Mouse (Mus musculus): ENCODE results near the gene Ugt1a6a. TPM values are rescaled to one million over a fixed set of nuclear protein-coding genes. Genes with fewer than 3 reads are reported as not detected.

The Ugt1a6a gene
- polyA plus RNA-seq, 1 experiment from 2014 or later, result 0.16 TPM

GRCm38 (mm10) chr1:88228121-88228520 is 93.5 kb downstream of the Ugt1a6a start:
- H3K27ac ChIP-seq, result no peak overlapping the region
- no peak overlapping the region for H3K4me3 ChIP-seq
- H3K27me3 ChIP-seq (ENCODE audit: low read depth, poor library complexity, severe bottlenecking), result no peaks in the 10 kb centered on the region
- H3K4me1 ChIP-seq, result no peaks in the 10 kb centered on the region
- H3K9me3 ChIP-seq (replicated peaks), result peaks cover 73% of the 10 kb centered on the region
- no peak for DNase-seq (ENCODE audit: low spot score)
- WGBS, result 70% methylated on average over 7 of the region's 7 CpGs
- no peaks in the 10 kb centered on the region for H3K36me3 ChIP-seq

- H3K27me3 ChIP-seq (ENCODE audit: low read depth, poor library complexity, severe bottlenecking), result no peaks in the 10 kb centered on the region
- 87% methylated on average over 3 of the region's 3 CpGs for WGBS
- no peaks in the 10 kb centered on the region for H3K36me3 ChIP-seq
- no peak for DNase-seq (ENCODE audit: low spot score)
- no peak overlapping the region for H3K27ac ChIP-seq
- H3K4me3 ChIP-seq, result no peak overlapping the region
- H3K9me3 ChIP-seq (replicated peaks), result peaks cover 85% of the 10 kb centered on the region
- no peaks in the 10 kb centered on the region for H3K4me1 ChIP-seq
Observed at GRCm38 (mm10) chr1:88229566-88229965, 95.0 kb downstream of the Ugt1a6a start.

GRCm38 (mm10) chr1:88229986-88230385 is 95.4 kb downstream of the Ugt1a6a start:
- Histone ChIP-seq H3K27ac (no peak overlapping the region), H3K36me3 (no peaks in the 10 kb centered on the region), H3K9me3 (replicated peaks) (peaks cover 89% of the 10 kb centered on the region), H3K4me3 (no peak overlapping the region), H3K27me3 (ENCODE audit: low read depth, poor library complexity, severe bottlenecking) (no peaks in the 10 kb centered on the region), H3K4me1 (no peaks in the 10 kb centered on the region)
- DNase-seq (ENCODE audit: low spot score), result no peak
- 89% methylated on average over 5 of the region's 5 CpGs for WGBS

GRCm38 (mm10) chr1:88230421-88230820 is 95.8 kb downstream of the Ugt1a6a start:
- no peak overlapping the region for H3K4me3 ChIP-seq
- H3K36me3 ChIP-seq, result no peaks in the 10 kb centered on the region
- H3K27ac ChIP-seq, result no peak overlapping the region
- WGBS, result 72% methylated on average over 7 of the region's 7 CpGs
- no peaks in the 10 kb centered on the region for H3K27me3 ChIP-seq (ENCODE audit: low read depth, poor library complexity, severe bottlenecking)
- no peaks in the 10 kb centered on the region for H3K4me1 ChIP-seq
- DNase-seq (ENCODE audit: low spot score), result no peak
- peaks cover 91% of the 10 kb centered on the region for H3K9me3 ChIP-seq (replicated peaks)

- Histone ChIP-seq H3K27me3 (ENCODE audit: low read depth, poor library complexity, severe bottlenecking) (no peaks in the 10 kb centered on the region), H3K9me3 (replicated peaks) (peaks cover 91% of the 10 kb centered on the region), H3K27ac (no peak overlapping the region), H3K36me3 (no peaks in the 10 kb centered on the region), H3K4me3 (no peak overlapping the region), H3K4me1 (no peaks in the 10 kb centered on the region)
- WGBS, result 77% methylated on average over 6 of the region's 6 CpGs
- no peak for DNase-seq (ENCODE audit: low spot score)
Observed at GRCm38 (mm10) chr1:88230981-88231802, 96.6 kb downstream of the Ugt1a6a start.

GRCm38 (mm10) chr1:88231803-88232499 is 97.3 kb downstream of the Ugt1a6a start:
- H3K9me3 ChIP-seq (replicated peaks), result peaks cover 89% of the 10 kb centered on the region
- no peaks in the 10 kb centered on the region for H3K36me3 ChIP-seq
- no peak overlapping the region for H3K4me3 ChIP-seq
- no peaks in the 10 kb centered on the region for H3K4me1 ChIP-seq
- 73% methylated on average over 7 of the region's 7 CpGs for WGBS
- no peak overlapping the region for H3K27ac ChIP-seq
- no peak for DNase-seq (ENCODE audit: low spot score)
- no peaks in the 10 kb centered on the region for H3K27me3 ChIP-seq (ENCODE audit: low read depth, poor library complexity, severe bottlenecking)

GRCm38 (mm10) chr1:88232664-88233380 is 98.2 kb downstream of the Ugt1a6a start:
- no peaks in the 10 kb centered on the region for H3K4me1 ChIP-seq
- 60% methylated on average over 3 of the region's 3 CpGs for WGBS
- H3K36me3 ChIP-seq, result no peaks in the 10 kb centered on the region
- H3K9me3 ChIP-seq (replicated peaks), result peaks cover 90% of the 10 kb centered on the region
- DNase-seq (ENCODE audit: low spot score), result no peak
- no peak overlapping the region for H3K4me3 ChIP-seq
- H3K27me3 ChIP-seq (ENCODE audit: low read depth, poor library complexity, severe bottlenecking), result no peaks in the 10 kb centered on the region
- no peak overlapping the region for H3K27ac ChIP-seq

- 72% methylated on average over 14 of the region's 14 CpGs for whole genome bisulfite sequencing
- Histone ChIP-seq H3K4me3 (no peak overlapping the region), H3K27me3 (ENCODE audit: low read depth, poor library complexity, severe bottlenecking) (no peaks in the 10 kb centered on the region), H3K36me3 (no peaks in the 10 kb centered on the region), H3K9me3 (replicated peaks) (peaks cover 91% of the 10 kb centered on the region), H3K27ac (no peak overlapping the region), H3K4me1 (no peaks in the 10 kb centered on the region)
- DNase-seq (ENCODE audit: low spot score), result no peak
Observed at GRCm38 (mm10) chr1:88233421-88234247, 99.0 kb downstream of the Ugt1a6a start.

- Histone ChIP-seq H3K27me3 (ENCODE audit: low read depth, poor library complexity, severe bottlenecking) (no peaks in the 10 kb centered on the region), H3K4me1 (no peaks in the 10 kb centered on the region), H3K36me3 (no peaks in the 10 kb centered on the region), H3K27ac (no peak overlapping the region), H3K9me3 (replicated peaks) (peaks cover 90% of the 10 kb centered on the region), H3K4me3 (no peak overlapping the region)
- 67% methylated on average over 4 of the region's 4 CpGs for WGBS
- no peak for DNase-seq (ENCODE audit: low spot score)
Observed at GRCm38 (mm10) chr1:88234248-88234610, 99.6 kb downstream of the Ugt1a6a start.

GRCm38 (mm10) chr1:88234646-88235045 is 100.0 kb downstream of the Ugt1a6a start:
- no peak overlapping the region for H3K4me3 ChIP-seq
- H3K27me3 ChIP-seq (ENCODE audit: low read depth, poor library complexity, severe bottlenecking), result no peaks in the 10 kb centered on the region
- DNase-seq (ENCODE audit: low spot score), result no peak
- H3K9me3 ChIP-seq (replicated peaks), result peaks cover 90% of the 10 kb centered on the region
- no peaks in the 10 kb centered on the region for H3K4me1 ChIP-seq
- H3K36me3 ChIP-seq, result no peaks in the 10 kb centered on the region
- 47% methylated on average over 5 of the region's 5 CpGs for WGBS
- no peak overlapping the region for H3K27ac ChIP-seq

- WGBS, result 68% methylated on average over 11 of the region's 11 CpGs
- Histone ChIP-seq H3K4me1 (no peaks in the 10 kb centered on the region), H3K4me3 (no peak overlapping the region), H3K9me3 (replicated peaks) (peaks cover 90% of the 10 kb centered on the region), H3K27me3 (ENCODE audit: low read depth, poor library complexity, severe bottlenecking) (no peaks in the 10 kb centered on the region), H3K36me3 (no peaks in the 10 kb centered on the region), H3K27ac (no peak overlapping the region)
- no peak for DNase-seq (ENCODE audit: low spot score)
Observed at GRCm38 (mm10) chr1:88235046-88235893, 100.7 kb downstream of the Ugt1a6a start.

Data from limb, embryonic 10.5 days (tissue).